Mouse (Mus musculus) forebrain, embryonic 11.5 days (tissue): Measurements from ENCODE around the gene Fam71f1. TPM values are rescaled to one million over a fixed set of nuclear protein-coding genes. Genes with fewer than 3 reads are reported as not detected.

Experiments
- ATAC-seq: fragments of 200-750 bp; cut with Nextera tagmentation; replicated peaks from 2 replicates; pipeline ENCODE4 v1.8.0; 2017; ENCODE audit warnings: moderate TSS enrichment; ENCODE audit not compliant: low FRiP score
- DNase-seq: peaks from one replicate; pipeline ENCODE4 v3.0.0-alpha.2; 2017; ENCODE audit warnings: low spot score
- H3K27ac ChIP-seq: fragments of 300-500 bp; sonication (generic); 2 replicates; pipeline ENCODE4 v1.5.1; 2014; ENCODE audit warnings: low read depth, low read length
- H3K27me3 ChIP-seq: fragments of 300-500 bp; sonication (generic); 2 replicates; pipeline ENCODE4 v1.6.1; 2014; ENCODE audit warnings: mild to moderate bottlenecking, low read length, mixed read lengths; ENCODE audit not compliant: control insufficient read depth, insufficient read depth
- H3K36me3 ChIP-seq: fragments of 300-500 bp; sonication (generic); 2 replicates; pipeline ENCODE4 v1.6.1; 2014; ENCODE audit warnings: mild to moderate bottlenecking, low read length, moderate library complexity, mixed read lengths; ENCODE audit not compliant: control insufficient read depth, insufficient read depth
- H3K4me1 ChIP-seq: fragments of 300-500 bp; sonication (generic); replicated peaks from 2 replicates; pipeline ENCODE4 v1.6.1; 2014; ENCODE audit warnings: low read length, mixed read lengths; ENCODE audit not compliant: control insufficient read depth, insufficient read depth
- H3K4me2 ChIP-seq: fragments of 300-500 bp; sonication (generic); 2 replicates; pipeline ENCODE4 v1.6.1; 2014; ENCODE audit warnings: low read depth, mild to moderate bottlenecking, low read length, moderate library complexity, mixed read lengths; ENCODE audit not compliant: severe bottlenecking
- H3K4me3 ChIP-seq: fragments of 300-500 bp; sonication (generic); 2 replicates; pipeline ENCODE4 v1.5.1; 2014; ENCODE audit warnings: low read depth, low read length
- H3K9ac ChIP-seq: fragments of 300-500 bp; sonication (generic); 2 replicates; pipeline ENCODE4 v1.6.1; 2014; ENCODE audit warnings: low read length
- H3K9me3 ChIP-seq: fragments of 300-500 bp; sonication (generic); 2 replicates; pipeline ENCODE4 v1.6.1; 2016; ENCODE audit warnings: low read length, mixed read lengths; ENCODE audit not compliant: control insufficient read depth
- WGBS: fragments of 180-500 bp; shearing (Covaris S2); extraction: QIAGEN DNeasy Blood & Tissue Kit; methylation state at CpG from one replicate; pipeline ENCODE4 v1.1.7; 2014; 5-methylcytosine and 5-hydroxymethylcytosine counted together
- polyA plus RNA-seq: library from polyadenylated mRNA; unstranded; fragments of >200 nt; fragmentation: Nextera tagmentation; extraction: Ambion mirVana; gene quantifications from 2 replicates; pipeline ENCODE4 v1.2.1, GENCODE M21; 2014

Gene Fam71f1
- polyA plus RNA-seq, 1 experiment from 2014 or later, result not detected

- Histone ChIP-seq H3K9me3 (no peaks in the 10 kb centered on the region), H3K27me3 (no peaks in the 10 kb centered on the region), H3K9ac (no peak overlapping the region), H3K27ac (no peak overlapping the region), H3K4me1 (no peaks in the 10 kb centered on the region), H3K36me3 (peaks cover 3% of the 10 kb centered on the region; the same call in 1 of the 2 replicates), H3K4me3 (no peak overlapping the region), H3K4me2 (no peak overlapping the region)
- 89% methylated on average over 1 of the region's 1 CpGs for WGBS
- ATAC-seq (no peak), DNase-seq (no peak)
Measured at GRCm38 (mm10) chr6:29365277-29365676, 46.3 kb downstream of the Fam71f1 start.

- 94% methylated on average over 4 of the region's 4 CpGs for whole genome bisulfite sequencing
- H3K27me3 ChIP-seq, result no peaks in the 10 kb centered on the region
- H3K9me3 ChIP-seq, result no peaks in the 10 kb centered on the region
- no peak overlapping the region for H3K4me3 ChIP-seq
- DNase-seq, result no peak
- no peak for ATAC-seq
- no peak overlapping the region for H3K27ac ChIP-seq
- no peaks in the 10 kb centered on the region; the same call in 1 of the 2 replicates for H3K36me3 ChIP-seq
- no peak overlapping the region for H3K9ac ChIP-seq
- H3K4me2 ChIP-seq, result no peak overlapping the region
- H3K4me1 ChIP-seq, result no peaks in the 10 kb centered on the region
Measured at GRCm38 (mm10) chr6:29377386-29377785, 58.4 kb downstream of the Fam71f1 start.

- H3K4me1 ChIP-seq, result no peaks in the 10 kb centered on the region
- H3K9me3 ChIP-seq, result no peaks in the 10 kb centered on the region
- H3K4me3 ChIP-seq, result no peak overlapping the region
- ATAC-seq, result no peak
- no peak overlapping the region for H3K27ac ChIP-seq
- no peak overlapping the region for H3K4me2 ChIP-seq
- no peak overlapping the region for H3K9ac ChIP-seq
- no peak for DNase-seq
- WGBS, result 94% methylated on average over 10 of the region's 10 CpGs
- H3K36me3 ChIP-seq, result no peaks in the 10 kb centered on the region; the same call in 1 of the 2 replicates
- H3K27me3 ChIP-seq, result no peaks in the 10 kb centered on the region
Measured at GRCm38 (mm10) chr6:29378678-29379077, 59.7 kb downstream of the Fam71f1 start.

DNA sequence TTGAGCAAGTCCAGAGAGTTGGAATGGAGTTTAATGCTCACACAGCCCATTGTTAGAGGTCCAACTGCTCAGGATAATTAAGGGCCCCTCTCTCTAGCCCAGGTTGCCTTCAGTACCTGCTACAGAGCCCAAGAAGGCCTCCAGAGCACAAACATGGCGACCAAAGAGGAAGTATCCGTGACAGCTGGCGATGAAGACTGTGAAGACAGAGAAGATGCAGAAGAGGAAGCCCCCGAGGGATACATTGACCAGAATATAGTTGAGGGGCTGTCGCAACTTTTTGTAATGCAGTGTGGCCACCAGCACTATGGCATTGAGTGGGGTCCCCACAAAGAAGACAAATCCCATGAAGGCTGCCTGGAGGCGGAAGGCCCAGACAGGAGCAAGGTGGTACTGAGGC is 61.0 kb downstream of the Fam71f1 start:
- H3K9ac ChIP-seq, result no peak overlapping the region
- DNase-seq, result no peak
- no peak overlapping the region for H3K27ac ChIP-seq
- no peaks in the 10 kb centered on the region; the same call in 1 of the 2 replicates for H3K36me3 ChIP-seq
- ATAC-seq, result no peak
- 91% methylated on average over 6 of the region's 6 CpGs for WGBS
- no peaks in the 10 kb centered on the region for H3K27me3 ChIP-seq
- no peaks in the 10 kb centered on the region for H3K9me3 ChIP-seq
- no peaks in the 10 kb centered on the region for H3K4me1 ChIP-seq
- H3K4me2 ChIP-seq, result no peak overlapping the region
- H3K4me3 ChIP-seq, result no peak overlapping the region

DNA sequence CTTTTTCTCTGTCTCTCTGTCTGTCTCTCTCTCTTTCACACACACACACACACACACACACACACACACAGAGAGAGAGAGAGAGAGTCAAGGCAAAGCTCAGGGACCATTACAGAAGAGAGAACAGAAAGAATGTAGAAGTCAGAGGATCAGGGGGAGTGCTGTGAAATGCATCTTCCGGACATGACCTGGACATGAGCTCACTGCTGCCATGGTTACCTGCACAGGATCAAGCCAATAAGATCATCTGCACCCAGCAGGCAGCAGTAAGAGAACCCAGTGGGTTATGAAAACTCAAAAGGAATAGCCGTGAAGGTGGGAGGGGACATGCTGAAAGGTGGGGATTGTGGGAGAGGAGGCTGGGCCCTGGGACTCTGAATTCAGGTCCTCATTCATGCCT is 63.5 kb downstream of the Fam71f1 start:
- DNase-seq, result no peak
- H3K36me3 ChIP-seq, result no peaks in the 10 kb centered on the region
- ATAC-seq, result no peak
- no peak overlapping the region for H3K27ac ChIP-seq
- H3K27me3 ChIP-seq, result no peaks in the 10 kb centered on the region
- 48% methylated on average over 2 of the region's 2 CpGs for WGBS
- H3K9ac ChIP-seq, result no peak overlapping the region
- no peak overlapping the region for H3K4me2 ChIP-seq
- H3K9me3 ChIP-seq, result no peaks in the 10 kb centered on the region
- H3K4me3 ChIP-seq, result no peak overlapping the region
- H3K4me1 ChIP-seq, result no peaks in the 10 kb centered on the region; the same call in 1 of the 2 replicates

Other genes with a start within 250 kb of the Fam71f1 start
- gene Rbm28, start 154.1 kb upstream of the Fam71f1 start, polyA plus RNA-seq, result 73.3 and 74.8 TPM in 2 replicates
- gene Prrt4, start 139.6 kb upstream of the Fam71f1 start, polyA plus RNA-seq, result 0.67 and 0.95 TPM in 2 replicates
- 38.3 and 40.0 TPM in 2 replicates for gene Impdh1, start 102.8 kb upstream of the Fam71f1 start, polyA plus RNA-seq
- gene Hilpda, start 46.7 kb upstream of the Fam71f1 start, polyA plus RNA-seq, result 27.3 and 29.2 TPM in 2 replicates
- gene Fam71f2, start 39.5 kb upstream of the Fam71f1 start, polyA plus RNA-seq, result 0.52 and 0.76 TPM in 2 replicates
- gene Calu, start 28.9 kb downstream of the Fam71f1 start, polyA plus RNA-seq, result 240 and 242 TPM in 2 replicates
- gene Opn1sw, start 69.3 kb downstream of the Fam71f1 start, polyA plus RNA-seq, result 0.31 and 0.43 TPM in 2 replicates
- gene Ccdc136, start 77.2 kb downstream of the Fam71f1 start, polyA plus RNA-seq, result 25.7 and 26.7 TPM in 2 replicates
- gene Flnc, start 114.1 kb downstream of the Fam71f1 start, polyA plus RNA-seq, result 2.4 and 2.6 TPM in 2 replicates
- gene Atp6v1f, start 148.6 kb downstream of the Fam71f1 start, polyA plus RNA-seq, result 164 and 190 TPM in 2 replicates
- 0.29 TPM in 1 of 2 replicates, not detected in the other for gene Atp6v1fnb, start 152.3 kb downstream of the Fam71f1 start, polyA plus RNA-seq
- gene Kcp, start 188.8 kb downstream of the Fam71f1 start, polyA plus RNA-seq, result 9.6 and 14.4 TPM in 2 replicates
- gene Irf5, start 207.5 kb downstream of the Fam71f1 start, polyA plus RNA-seq, result 2.1 and 2.6 TPM in 2 replicates